Mouse (Mus musculus): ENCODE measurements around the gene Zfp59.

The Zfp59 gene

GRCm38 (mm10) chr7:27881721-27882120, 43.3 kb downstream of the Zfp59 start:
- DNase-seq: no peak

- no peak for DNase-seq
These were observed 62.2 kb downstream of the Zfp59 start for GRCm38 (mm10) chr7:27900601-27901000.

- no peak for DNase-seq
These were observed 66.8 kb downstream of the Zfp59 start for GRCm38 (mm10) chr7:27905061-27905848.
